Mouse (Mus musculus): Measurements from ENCODE around the gene Pcca.
A peak's percentile ranks its signal among the peaks of the same experiment; 100 is the strongest.

Gene Pcca

DNA sequence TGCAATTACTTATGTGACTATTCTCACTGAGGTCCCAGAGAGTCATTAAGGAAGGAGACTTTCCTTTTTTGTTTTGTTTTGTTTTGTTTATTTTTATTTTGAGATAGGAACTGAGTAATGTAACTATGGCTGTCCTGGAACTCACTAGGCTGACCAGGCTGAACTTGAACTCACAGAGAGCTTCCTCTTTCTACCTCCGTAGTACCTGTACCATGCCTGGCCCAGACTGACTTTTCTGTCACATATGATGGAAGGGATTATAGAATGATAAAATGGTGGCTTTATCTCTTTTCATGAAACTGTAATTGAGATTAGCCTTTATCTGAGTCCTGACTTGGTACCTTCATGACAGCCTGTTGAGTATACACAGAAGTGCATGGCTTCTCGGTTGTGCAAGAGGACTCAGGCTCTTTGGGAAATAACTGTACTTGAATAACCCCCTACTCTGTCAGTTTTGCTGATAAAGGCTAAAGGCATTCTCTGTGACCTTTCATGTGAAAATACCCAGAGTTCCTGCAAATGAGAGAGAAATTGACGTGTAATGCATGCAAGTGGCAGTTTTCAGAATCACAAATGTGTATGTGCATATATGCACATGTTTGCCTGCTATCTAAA lies 115.3 kb downstream of the Pcca start:
- no peak for DNase-seq

- DNase-seq, result no peak
Measured at GRCm38 (mm10) chr14:122651681-122652080, 117.6 kb downstream of the Pcca start.

DNA sequence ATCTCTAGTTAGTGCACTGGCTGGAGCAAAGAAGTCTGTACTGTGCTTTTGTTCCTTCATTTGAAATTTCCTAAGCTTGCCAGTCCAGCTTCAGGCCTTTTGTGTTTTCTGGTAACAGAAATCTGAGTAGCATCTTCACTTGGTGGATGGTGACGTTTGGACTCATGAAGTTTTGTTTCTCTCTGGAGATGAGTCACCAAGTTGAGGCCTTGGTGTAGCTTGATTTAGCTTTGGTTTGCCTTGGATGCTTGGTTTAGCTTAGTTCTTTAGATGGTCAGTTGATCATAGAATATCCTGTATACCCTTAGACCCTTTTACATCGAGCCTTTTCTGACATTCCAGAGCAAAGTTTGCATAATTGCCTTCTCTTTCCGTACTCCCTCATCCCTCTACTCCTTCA lies 141.5 kb downstream of the Pcca start:
- no peak for DNase-seq

GRCm38 (mm10) chr14:122683645-122684044 lies 149.5 kb downstream of the Pcca start:
- DNase-seq, result no peak

DNA sequence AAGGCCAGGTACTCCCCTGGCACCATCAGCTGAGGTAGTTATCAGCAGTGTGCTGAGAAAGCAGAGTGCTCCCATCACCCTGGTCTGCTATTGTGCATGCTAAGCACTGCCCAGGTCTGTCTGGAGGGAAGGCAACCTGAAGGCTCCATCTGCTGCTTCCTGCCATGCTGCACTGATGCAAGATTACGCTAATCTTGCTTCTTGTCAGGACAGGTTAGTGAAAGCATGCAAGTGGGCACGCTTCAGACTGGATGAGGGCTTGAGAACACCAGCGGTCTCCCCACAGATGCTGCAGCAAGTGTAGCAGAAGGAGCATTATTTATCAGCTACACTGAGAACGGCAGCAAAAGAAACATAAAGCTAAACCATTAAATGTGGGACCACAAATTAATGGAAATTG lies 150.1 kb downstream of the Pcca start:
- DNase-seq, result no peak

DNA sequence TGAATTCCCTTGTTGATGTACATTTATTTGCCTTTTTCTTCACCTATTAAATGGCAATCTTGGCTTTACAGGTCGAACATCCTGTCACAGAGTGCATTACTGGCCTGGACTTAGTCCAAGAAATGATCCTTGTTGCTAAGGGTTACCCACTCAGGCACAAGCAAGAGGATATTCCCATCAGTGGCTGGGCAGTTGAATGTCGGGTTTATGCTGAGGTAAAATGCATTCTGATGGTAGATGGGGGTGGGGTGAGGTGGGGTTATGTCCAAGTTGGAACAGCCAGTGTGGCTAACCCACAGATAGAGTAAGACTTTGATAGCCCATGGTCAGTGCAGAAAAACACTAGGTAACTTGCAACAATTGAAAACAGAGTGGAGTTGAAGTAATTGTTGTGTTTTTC lies 150.7 kb downstream of the Pcca start:
- no peak for DNase-seq

DNA sequence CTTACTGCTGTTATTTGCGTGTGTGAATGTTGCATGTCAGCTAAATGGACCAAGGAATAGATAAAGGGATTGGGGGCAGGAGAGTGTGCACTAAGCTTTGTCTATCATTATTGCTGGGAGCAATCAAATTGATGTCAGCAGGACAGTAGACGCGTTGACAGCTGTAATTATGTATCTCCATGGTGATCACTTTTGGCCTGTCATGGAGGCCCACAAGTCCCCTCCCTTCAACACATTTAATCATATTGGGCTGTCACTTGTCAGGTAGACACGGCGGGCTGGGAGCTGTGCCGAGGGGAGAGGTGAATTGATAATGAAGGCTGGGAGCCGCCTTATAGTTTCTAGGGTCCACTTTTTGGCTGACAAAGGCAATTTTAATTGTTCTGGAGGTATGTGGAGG lies 153.3 kb downstream of the Pcca start:
- no peak for DNase-seq

DNA sequence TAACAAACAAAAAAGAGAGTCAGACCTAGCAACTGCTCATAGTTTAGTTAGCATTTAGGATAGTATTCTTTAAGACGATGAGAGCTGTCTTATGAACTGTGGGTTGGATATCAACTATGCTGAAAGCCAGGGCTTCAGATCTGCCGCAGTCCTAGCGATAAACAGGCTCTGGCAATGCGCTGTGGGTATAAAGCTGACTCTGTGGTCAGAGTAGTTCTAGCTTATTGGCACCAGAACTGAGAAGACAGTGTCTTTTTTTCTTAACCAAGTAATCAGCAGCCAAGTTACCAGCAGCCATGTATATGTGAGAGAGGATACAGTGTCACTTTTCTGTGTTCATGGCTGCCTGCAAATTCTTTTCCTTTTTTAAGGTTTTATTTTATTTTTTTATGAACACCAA lies 154.3 kb downstream of the Pcca start:
- no peak for DNase-seq

- DNase-seq, result no peak
Measured at GRCm38 (mm10) chr14:122689136-122689815, 155.2 kb downstream of the Pcca start.

- no peak for DNase-seq
Measured at GRCm38 (mm10) chr14:122691555-122691954, 157.4 kb downstream of the Pcca start.

DNA sequence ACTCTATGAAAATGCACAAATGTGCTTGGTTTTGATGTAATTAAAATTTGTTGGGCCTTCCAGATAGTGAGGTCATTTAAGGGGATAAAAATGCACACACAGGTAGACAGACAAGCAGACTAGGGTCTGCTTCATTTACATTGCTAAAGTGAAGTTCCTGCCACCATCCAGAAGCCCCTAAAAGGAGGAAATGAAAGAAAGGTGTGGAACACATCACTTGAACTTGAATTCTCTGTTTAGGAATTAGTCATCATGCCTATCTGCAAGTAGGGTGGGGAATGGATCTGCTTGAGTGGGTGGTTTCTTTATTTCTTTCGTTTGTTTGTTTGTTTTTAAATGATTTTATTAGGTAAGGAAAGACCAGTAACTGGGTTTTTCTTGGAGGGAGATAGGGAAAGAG lies 166.2 kb downstream of the Pcca start:
- no peak for DNase-seq

DNA sequence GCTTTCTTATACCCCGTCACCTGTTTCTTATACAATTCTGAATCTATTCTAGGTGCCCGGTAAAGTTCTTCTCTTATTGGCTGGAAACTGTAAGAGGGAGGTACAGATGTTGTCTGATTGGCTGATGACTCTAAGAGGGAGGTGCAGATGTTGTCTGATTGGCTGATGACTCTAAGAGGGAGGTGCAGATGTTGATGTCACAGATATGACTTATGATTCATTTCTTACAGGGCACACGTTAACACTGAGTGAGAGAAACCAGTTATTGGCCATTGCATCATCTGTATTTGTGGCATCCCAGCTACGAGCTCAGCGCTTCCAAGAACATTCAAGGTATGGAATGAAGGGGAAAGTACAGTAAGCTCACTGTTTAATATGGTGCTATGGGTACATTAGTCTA lies 179.7 kb downstream of the Pcca start:
- DNase-seq, result no peak

DNA sequence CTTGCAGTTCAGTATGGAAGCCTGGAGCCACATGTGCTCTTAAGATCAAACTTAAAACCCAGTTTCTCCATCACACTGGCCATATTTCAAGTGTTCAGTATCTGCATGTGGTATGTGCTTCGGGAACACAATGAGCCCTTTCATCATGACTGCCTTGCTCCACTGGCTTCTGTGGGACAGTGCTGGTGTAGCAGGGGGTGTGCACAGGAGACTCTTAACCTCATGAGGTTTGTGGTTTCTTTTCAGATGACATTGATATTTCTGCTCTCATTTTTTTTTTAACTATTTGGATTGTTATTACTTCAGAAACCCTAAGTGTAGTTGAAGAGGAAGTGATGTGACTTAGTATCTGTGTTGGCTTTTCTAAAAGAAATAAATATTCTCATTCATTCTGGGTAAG lies 180.8 kb downstream of the Pcca start:
- no peak for DNase-seq

GRCm38 (mm10) chr14:122716057-122716456 lies 181.9 kb downstream of the Pcca start:
- DNase-seq, result no peak

- no peak for DNase-seq
Measured at GRCm38 (mm10) chr14:122719496-122720080, 185.5 kb downstream of the Pcca start.

DNA sequence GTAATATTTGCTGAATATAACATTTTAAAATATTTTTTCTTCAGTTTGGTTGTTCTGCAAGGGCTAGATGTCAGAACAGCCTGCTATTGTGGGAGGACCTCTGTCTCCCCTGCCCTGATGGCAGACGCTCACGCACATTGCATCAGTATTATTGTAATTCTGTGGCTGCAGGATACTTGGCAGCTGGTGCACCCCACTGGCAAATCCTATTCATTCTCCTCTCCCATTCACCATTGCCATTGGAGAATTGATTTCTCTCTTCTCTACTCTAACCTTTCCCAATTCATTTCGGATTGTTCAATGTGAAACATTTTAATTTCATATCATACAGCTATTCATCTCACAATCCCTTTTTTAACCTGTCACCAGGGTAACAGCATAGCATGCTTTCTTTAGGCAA lies 186.9 kb downstream of the Pcca start:
- DNase-seq, result no peak

DNA sequence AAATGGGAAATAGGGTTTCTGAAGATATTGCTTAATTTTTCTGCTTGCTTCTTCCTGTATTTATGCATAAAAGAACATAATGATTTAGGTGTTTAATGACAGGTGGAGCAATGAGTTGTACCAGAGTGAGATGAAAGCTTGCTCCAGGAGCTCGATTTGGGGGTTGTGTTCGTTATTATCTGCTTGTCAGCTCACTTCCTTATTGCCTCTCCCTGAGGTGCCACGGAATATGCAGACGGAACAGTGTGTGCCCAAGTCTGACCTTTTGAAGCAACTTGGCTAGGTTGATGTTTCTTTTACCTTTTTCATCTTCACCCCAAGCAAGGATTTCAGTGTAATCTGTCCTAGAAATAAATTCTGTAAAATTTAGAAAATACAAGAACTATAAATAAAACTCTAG lies 187.6 kb downstream of the Pcca start:
- no peak for DNase-seq

GRCm38 (mm10) chr14:122726456-122726855 lies 192.3 kb downstream of the Pcca start:
- DNase-seq, result no peak

- DNase-seq, result no peak
Measured at GRCm38 (mm10) chr14:122729431-122730073, 195.4 kb downstream of the Pcca start.

GRCm38 (mm10) chr14:122730921-122731551 lies 196.9 kb downstream of the Pcca start:
- no peak for DNase-seq

DNA sequence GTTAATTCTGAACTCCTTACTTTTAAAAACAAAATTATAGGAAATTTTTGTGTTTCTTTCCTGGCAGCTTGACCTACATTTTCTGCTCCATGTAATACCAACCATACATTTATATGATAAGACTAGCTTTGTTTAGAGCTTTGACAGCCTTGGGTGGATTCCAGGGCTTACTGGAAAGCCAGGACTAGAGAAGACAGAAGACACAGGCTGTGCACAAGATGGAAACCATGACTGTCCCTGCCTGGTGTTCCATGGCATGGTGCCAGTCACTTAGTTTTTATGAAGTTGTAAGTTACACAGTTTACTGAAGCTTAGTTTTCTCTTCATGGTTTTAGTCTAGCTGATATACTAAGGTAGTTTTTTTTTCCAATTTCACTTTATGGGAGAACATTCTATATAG lies 202.7 kb downstream of the Pcca start:
- DNase-seq, result peak; percentile 4

DNA sequence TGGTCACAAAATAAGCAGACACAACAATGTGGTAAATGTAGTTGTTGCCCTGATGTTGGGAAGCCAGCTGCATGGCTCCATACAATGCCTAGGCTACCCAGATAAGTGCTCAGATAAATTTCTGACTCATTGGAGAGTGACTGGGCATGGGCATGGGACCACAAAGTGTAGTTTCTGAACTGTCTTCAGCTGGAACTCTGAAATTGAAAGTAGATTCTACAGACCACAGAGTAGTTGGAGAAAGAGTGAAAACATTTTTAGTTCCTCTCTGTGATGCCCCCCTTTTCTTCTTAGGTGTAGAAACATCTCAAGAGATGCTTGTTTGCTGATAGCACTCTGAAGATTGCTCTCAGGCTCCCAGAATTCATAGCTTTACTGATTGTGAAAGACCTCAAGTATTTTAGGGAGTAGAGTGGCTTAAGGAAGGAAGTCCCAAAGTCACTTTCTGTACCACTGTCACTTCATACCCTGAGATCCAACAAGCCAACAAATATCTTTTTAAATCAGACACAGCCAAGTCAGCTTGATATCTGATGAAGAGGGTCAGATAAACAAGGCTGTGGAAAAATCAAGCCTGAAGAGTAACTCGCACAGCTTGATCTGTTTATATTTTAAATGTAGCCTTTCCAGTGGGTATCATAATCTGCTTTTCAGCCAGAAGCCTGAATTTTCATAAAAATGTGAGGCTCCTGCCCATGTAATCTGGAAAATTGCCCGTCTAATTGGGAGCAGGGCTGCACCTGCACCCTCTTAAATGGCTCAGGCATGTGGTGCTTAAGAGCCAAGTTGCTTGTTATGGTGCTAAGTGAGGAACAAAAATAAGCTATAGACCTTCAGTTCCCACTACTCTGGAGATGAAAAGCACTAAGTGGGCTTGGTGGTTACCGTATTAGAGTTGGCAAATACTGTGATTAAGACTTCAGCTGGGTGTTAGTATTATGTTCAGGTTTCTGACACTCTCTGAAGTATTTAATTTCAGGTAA lies 214.0 kb downstream of the Pcca start:
- no peak for DNase-seq
